Mouse (Mus musculus) telencephalon, adult 2 months (tissue): ENCODE measurements around the gene Por.

Source experiments
- DNase-seq: peaks from one replicate; pipeline ENCODE4 v3.0.0-alpha.2; 2011; ENCODE audit warnings: low read depth, low spot score

Gene Por

DNA sequence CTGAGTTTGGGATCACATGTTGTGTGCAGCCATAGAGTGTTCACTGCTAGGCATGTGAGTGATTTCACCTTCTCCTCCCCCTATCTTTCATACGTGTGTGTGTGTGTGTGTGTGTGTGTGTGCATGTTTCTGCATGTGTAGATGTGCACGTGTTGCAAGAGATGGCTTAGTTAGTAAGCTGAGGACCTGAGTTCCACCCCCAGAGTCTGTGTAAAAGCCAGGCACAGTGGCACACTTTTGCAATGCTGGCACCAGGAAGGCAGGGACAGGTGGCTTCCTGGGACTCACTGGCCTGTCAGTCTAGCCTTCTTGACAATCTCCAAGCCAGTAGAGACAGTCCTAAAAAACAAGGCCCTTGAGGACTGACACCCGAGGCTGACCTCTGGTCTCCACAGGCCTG is 95.1 kb downstream of the Por start:
- DNase-seq = no peak

DNA sequence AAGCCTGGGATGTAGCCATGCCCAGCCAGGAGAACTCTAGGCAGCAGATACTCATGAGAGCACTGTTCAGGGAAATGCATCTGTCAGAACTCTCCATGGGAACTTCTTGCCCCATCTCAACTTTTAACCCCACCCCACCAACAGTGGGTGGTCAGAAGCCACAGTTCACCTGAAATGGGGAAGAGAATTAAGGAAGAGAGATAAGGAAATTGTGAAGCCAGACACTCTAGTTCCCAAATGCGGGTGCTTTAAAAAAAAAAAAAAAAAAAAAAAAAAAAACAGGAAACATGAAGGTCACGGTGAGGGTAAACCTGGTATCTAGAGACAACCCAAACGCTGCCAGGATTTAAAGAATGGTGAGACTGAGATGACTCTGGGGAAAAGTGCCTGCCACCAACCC is 102.7 kb downstream of the Por start:
- DNase-seq = no peak

DNA sequence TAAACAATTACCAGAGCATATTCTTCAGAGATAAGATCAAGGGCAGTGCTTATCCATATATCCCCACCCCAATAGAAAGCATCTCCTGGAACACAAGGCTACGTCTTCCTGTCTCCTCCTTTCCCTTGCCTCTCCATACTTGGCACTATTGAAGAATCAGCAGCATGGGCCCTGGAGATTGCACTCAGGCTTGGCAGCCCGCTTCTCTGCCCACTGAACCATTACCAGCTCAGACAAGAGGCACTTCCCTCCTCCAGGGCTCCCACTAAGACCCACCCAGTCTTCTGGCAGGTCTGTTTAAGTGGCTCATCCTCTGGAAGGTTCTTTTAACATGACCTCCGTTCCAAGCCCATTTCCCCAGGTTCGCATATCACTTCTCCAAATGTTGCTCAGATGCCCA is 106.7 kb downstream of the Por start:
- no peak for DNase-seq

DNA sequence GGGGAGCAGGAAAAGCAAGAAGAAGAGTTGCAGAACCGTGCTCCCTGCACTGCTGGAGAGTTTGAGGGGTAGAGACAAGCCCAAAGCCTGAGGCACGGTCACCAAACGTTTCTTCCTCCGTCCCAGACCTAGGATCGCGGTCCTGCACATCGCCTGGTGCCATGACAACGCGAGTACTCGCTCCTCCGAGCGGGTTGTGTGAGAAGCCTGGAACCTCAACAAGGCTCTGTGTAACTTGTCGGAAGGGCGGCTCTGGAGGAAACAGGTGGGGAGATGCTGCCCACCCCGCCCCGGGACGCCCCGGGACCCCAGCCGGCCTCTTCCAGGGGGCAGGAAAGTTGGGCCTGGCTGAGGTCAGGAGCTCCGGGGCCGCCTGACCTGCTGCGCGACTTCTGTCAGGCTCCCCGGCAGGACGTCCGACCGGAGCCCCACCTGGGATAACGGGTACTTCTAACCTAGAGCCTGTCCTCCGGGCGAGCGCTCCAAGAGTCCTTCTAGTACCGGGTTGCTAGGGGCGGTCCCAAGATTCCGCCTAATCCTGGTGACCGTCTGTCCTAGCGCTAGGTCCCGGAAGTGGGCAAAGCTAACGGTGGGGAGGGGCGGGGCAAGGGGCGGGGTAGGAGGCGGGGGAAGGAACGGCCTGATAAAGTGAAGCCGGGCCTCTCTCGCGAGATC is 108.1 kb downstream of the Por start, which contains the start of gene Styxl1:
Styxl1 (minus strand) TSS at position 590 of the 675 bp plus-strand sequence.
- DNase-seq = no peak

DNA sequence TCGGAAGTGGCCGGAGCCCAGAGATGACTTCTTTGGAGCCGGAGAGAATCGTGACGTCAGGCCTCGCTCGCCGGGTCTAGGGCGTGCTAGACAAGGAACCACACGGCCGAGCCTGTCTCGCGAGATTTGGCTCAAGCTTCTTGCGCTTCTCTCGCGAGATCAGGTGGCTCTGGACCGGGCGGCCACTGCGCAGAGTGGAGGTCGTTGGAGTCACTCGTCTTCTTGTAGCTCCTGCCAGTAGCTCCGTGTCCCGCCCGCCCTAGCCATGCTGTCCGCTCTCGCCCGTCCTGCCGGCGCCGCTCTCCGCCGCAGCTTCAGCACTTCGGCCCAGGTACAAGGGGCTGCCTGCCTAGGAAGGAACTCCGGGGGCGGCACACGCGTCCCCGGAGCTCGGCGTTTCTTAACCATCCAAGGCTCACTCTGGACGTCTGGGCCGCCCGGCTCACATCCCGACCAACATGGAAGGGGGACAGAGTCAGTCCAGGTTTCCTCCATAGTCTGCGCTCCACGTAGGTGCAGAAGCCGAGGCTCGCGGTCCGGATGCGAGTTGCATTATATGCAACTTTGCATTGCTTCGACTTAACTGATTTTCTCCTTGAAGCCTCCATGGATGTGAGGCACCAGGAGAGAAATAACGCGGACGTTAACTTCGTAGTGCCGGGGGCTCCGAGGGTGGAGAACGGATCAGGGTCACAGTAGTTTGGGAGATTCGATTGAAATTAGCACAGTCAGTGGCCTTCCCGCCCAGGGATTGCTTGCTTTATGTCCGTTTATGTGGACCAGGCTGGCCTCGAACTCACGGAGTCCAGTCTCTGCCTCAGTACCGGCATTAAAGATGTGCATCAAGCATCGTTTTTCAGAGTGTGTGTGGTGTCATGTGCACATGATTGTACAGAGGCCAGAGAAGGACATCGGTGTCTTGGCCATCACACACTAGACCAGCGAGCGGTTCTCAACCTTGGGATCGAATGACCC is 108.9 kb downstream of the Por start, which contains the start of gene Mdh2:
Mdh2 (plus strand) TSS at position 10 of the 975 bp plus-strand sequence.
- DNase-seq = peak; percentile 100

DNA sequence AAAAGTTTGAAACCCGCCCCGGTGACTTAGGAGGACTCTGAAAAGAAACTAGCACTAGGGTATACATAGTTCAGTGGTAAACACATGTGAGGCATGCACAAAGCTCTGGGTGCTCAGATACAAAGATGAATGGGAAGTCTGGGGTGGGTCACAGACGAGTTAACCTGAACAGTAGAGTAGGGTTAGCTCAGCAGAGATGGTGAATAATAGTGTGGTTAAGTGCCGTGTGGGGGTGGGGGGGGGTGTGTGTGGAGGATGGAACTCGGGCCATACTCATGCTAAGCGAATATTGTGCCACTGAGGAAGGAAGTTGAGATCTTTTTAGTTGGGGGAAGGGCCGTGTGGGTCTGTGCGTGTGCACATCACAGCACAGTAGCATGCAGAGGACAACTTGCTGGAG is 110.5 kb downstream of the Por start:
- no peak for DNase-seq

DNA sequence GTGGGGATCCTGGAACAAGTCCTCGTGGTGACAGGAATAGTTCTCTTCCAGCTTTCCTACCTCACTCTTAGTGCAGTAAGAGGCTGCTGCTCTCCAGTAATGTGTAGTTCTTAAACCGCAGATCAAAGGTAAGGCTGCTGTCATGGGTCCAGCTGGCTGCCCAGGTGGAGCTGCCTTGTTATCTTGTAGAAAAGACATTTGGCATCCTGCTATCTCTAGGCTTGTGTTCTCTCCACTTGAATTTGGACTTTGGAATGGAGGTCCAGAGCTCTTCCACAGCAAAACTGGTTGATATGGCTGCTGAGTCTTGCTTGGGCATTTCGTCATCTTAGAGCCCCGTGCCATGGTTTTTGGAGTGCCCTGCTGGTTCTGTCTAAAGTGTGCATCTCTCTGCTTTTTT is 113.1 kb downstream of the Por start:
- DNase-seq = no peak
